In the genomic region with DNA sequence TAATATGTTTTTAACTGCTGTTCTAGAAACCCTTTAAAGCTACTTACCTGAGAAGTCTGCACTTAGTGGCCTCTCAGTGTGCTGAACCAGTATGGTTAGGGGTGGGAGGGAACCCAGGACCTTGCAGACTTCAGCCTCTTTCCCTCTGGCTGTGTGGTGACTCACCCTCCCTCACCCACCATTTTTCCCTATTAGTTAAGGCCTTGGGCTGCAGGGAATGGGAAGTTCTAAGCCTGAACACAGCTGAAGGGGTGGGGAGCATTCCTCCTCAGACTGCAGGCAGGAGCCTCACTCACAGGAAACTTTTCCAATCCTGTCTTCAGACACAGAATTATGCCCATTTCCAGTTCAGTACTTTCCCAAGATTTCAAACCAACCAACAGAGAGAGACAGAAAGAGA, we compare ENCODE assay signal across 9 mouse cellular contexts. TPM values are rescaled to one million over a fixed set of nuclear protein-coding genes. Genes with fewer than 3 reads are reported as not detected.
DNase-seq lines count a peak whose midpoint lies in the region; TF ChIP-seq lines count a peak whose summit lies in the region.
"Had no signal": no experiment of that assay in that cellular context is flagged by ENCODE, and none has a peak within 500 bp of the region (broad histone marks: within the 10 kb centered on the region; RNA-seq: fewer than 3 reads in every experiment).

No protein-coding gene starts in this region.

- no peak overlapping the region for H3K4me3 ChIP-seq in heart, adult 2 months

- intact Hi-C loops in heart, adult 2 months (cut with DNase I): no loop called here
- intact Hi-C loops in heart, postnatal 10 days (cut with DNase I): no loop called here

- H3K27me3 ChIP-seq in heart, adult 2 months (ENCODE audit: control insufficient read depth, insufficient read depth, low read length): no peaks in the 10 kb centered on the region
- H3K27me3 ChIP-seq: embryonic facial prominence, embryonic 13.5 days had no signal

- H3K9ac ChIP-seq in heart, adult 2 months (ENCODE audit: low read depth, low read length): no peak overlapping the region

- TF ChIP-seq POLR2A in heart, adult 2 months (IDR thresholded peaks at IDR 0.05; ENCODE audit: insufficient read depth, low read depth, low read length): no peak

- peak overlapping the region; percentile 50; the same call in 1 of the 2 replicates for H3K27ac ChIP-seq in heart, adult 2 months

- no peaks in the 10 kb centered on the region for H3K79me2 ChIP-seq in heart, adult 2 months (replicated peaks; ENCODE audit: control insufficient read depth, insufficient read depth, low read length)

- no peak for DNase-seq in heart, adult 2 months
- DNase-seq in heart, postnatal 10 days: no peak
- peak; percentile 11 for DNase-seq in thymus, postnatal 14 days
- DNase-seq in thymus, postnatal 0 days (ENCODE audit: low spot score): no peak
- peak; percentile 37 for DNase-seq in kidney, postnatal 14 days
- peak; percentile 43 for DNase-seq in yolk sac, embryonic 10.5 days (ENCODE audit: low spot score)
- no peak for DNase-seq in cerebellum, postnatal 25 days
- no peak for DNase-seq in gastrocnemius, adult 18-20 months (ENCODE audit: low spot score)

- peaks cover 10% of the 10 kb centered on the region; the same call in 1 of the 2 replicates for H3K36me3 ChIP-seq in heart, adult 2 months (ENCODE audit: control insufficient read depth, insufficient read depth, low read length)

- H3K4me1 ChIP-seq in heart, adult 2 months (ENCODE audit: control insufficient read depth, insufficient read depth, low read length): peaks cover 15% of the 10 kb centered on the region

- TF ChIP-seq EP300 in heart, adult 2 months (IDR thresholded peaks at IDR 0.05; ENCODE audit: insufficient read depth, low read depth, low read length): no peak

- no peak for TF ChIP-seq CTCF in heart, adult 2 months (IDR thresholded peaks at IDR 0.05)

RNA-seq across cellular contexts. Expression of gene Gpx1, which starts 3.1 kb away (rescaled TPM):
- 100 to 1,000 TPM in 1 of 2 experiments, 10 to 100 TPM in 1; 92.2 to 130 TPM for total RNA-seq in heart, adult 2 months (2021)
- polyA plus RNA-seq in heart, adult 2 months (2012; rRNA removed): 212 and 327 TPM in 2 replicates
- total RNA-seq in heart, postnatal 10 days (2021): 100 to 1,000 TPM; 152 to 166 TPM
- polyA plus RNA-seq in thymus, postnatal 0 days (2015; fragmentation: Nextera tagmentation; extraction: Ambion mirVana): 862 and 915 TPM in 2 replicates
- 10 to 100 TPM; 63.2 to 67.5 TPM for total RNA-seq in gastrocnemius, adult 18-20 months (2021)

RNA-seq across cellular contexts. Expression of gene Usp4, which starts 5.9 kb away (rescaled TPM):
- 10 to 100 TPM; 66.1 to 74.8 TPM for total RNA-seq in heart, adult 2 months (2021)
- 52.7 and 68.6 TPM in 2 replicates for polyA plus RNA-seq in heart, adult 2 months (2012; rRNA removed)
- total RNA-seq in heart, postnatal 10 days (2021): 10 to 100 TPM; 94.3 to 95.7 TPM
- 83.7 and 93.1 TPM in 2 replicates for polyA plus RNA-seq in thymus, postnatal 0 days (2015; fragmentation: Nextera tagmentation; extraction: Ambion mirVana)
- total RNA-seq in gastrocnemius, adult 18-20 months (2021): 10 to 100 TPM; 81.6 to 89.2 TPM

RNA-seq across cellular contexts. Expression of gene Tcta, which starts 35.8 kb away (rescaled TPM):
- 10 to 100 TPM; 50.5 to 52.8 TPM for total RNA-seq in heart, adult 2 months (2021)
- 64.8 and 82.4 TPM in 2 replicates for polyA plus RNA-seq in heart, adult 2 months (2012; rRNA removed)
- total RNA-seq in heart, postnatal 10 days (2021): 10 to 100 TPM; 24.4 to 30.0 TPM
- polyA plus RNA-seq in thymus, postnatal 0 days (2015; fragmentation: Nextera tagmentation; extraction: Ambion mirVana): 41.6 and 45.7 TPM in 2 replicates
- 10 to 100 TPM; 28.0 to 35.6 TPM for total RNA-seq in gastrocnemius, adult 18-20 months (2021)

RNA-seq across cellular contexts. Expression of gene Rhoa, which starts 35.9 kb away (rescaled TPM):
- 100 to 1,000 TPM; 216 to 234 TPM for total RNA-seq in heart, adult 2 months (2021)
- polyA plus RNA-seq in heart, adult 2 months (2012; rRNA removed): 110 and 266 TPM in 2 replicates
- total RNA-seq in heart, postnatal 10 days (2021): 100 to 1,000 TPM; 328 to 329 TPM
- polyA plus RNA-seq in thymus, postnatal 0 days (2015; fragmentation: Nextera tagmentation; extraction: Ambion mirVana): 517 and 543 TPM in 2 replicates
- total RNA-seq in gastrocnemius, adult 18-20 months (2021): 100 to 1,000 TPM in 1 of 2 experiments, 10 to 100 TPM in 1; 91.8 to 111 TPM

RNA-seq across cellular contexts. Expression of gene Amt, which starts 45.1 kb away (rescaled TPM):
- total RNA-seq in heart, adult 2 months (2021): 1 to 10 TPM; 4.0 to 4.6 TPM
- 4.8 and 9.2 TPM in 2 replicates for polyA plus RNA-seq in heart, adult 2 months (2012; rRNA removed)
- total RNA-seq in heart, postnatal 10 days (2021): 1 to 10 TPM; 5.2 to 6.9 TPM
- 1.1 and 1.8 TPM in 2 replicates for polyA plus RNA-seq in thymus, postnatal 0 days (2015; fragmentation: Nextera tagmentation; extraction: Ambion mirVana)
- total RNA-seq in gastrocnemius, adult 18-20 months (2021): 1 to 10 TPM in 1 of 2 experiments, under 1 TPM in 1; 0.83 to 1.0 TPM

Comparison
In these comparisons a context has a peak if more than half of its experiments do, and no peak if none do; other contexts are left out.
1. DNase-seq: peak in thymus, postnatal 14 days (single experiment), kidney, postnatal 14 days (single experiment) and yolk sac, embryonic 10.5 days (single experiment); none in heart, adult 2 months (0 of 2), heart, postnatal 10 days (0 of 2), thymus, postnatal 0 days (single experiment), cerebellum, postnatal 25 days (0 of 2) and gastrocnemius, adult 18-20 months (single experiment).